Mouse (Mus musculus): Measurements from ENCODE around the gene Ppp1cc.
"Not testable (repeated sequence)": the region's sequence is repeated elsewhere in the genome, so short reads cannot be mapped to it uniquely, and the experiment has no call there.

Gene Ppp1cc

DNA sequence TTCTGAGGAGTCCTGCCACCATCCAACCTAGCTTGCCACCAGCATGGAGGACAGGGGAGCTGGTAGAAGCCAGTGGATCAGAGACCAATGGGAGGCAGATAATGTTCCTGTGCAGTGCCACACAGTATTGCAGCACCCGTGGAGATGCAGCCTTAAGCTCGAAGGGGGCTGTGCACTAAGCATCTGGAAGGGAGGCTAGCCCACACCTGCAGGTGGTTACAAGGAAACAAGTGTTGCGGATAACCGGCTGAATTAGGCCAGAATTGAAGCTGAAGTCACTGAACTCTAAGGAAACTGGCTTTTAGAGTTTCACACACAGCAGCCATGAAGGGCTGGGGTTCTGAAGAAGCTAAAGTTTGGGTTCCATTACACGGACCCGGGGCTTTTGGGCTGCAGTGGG, 50.8 kb downstream of the Ppp1cc start:
- in situ Hi-C loops (cut with MboI, MseI): loop anchor here in 1 of 2 experiments (10.0 kb wide), 1 partner anchor 564 kb away; no protein-coding TSS in a partner anchor

DNA sequence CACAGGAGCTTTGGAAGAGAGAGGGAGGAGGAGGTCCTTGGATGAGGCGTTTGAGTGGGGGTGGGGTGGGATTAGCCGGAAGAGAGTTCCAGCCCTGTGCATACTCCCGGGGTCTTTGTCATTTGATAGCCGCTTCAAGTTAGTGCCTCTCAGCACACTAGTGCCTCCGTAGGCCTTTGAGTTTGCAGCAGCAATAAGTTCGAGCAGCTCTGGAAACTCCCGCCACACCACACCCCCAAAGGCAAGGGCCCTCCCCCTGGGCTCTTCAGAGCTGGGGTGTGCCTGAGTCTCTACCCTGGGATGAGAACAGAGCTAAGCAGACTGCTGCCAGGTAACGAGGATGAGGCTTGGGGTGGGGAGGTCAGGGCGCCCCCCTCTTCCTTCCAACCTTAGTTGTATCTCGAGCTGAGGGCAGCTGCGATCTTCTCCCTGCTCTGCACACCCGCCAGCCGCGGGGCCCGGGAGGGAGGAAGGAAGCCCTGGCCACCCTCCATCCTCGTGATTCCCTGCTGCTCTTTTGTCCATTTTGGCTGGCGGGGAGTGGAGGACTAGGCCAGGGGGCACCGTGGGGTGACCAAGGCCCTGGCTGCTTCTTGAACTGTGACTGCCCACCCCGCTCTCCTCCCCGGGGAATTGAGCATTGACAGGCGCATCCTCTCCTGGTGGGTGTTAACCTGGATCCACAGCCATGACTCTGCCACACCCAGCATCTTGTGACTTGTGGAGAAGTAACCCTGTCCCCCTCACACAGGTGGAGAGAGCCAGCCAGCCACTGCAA, 51.7 kb downstream of the Ppp1cc start:
- in situ Hi-C loops (cut with MboI, MseI): loop anchor here in 1 of 2 experiments (10.0 kb wide), 1 partner anchor 565 kb away; no protein-coding TSS in a partner anchor

DNA sequence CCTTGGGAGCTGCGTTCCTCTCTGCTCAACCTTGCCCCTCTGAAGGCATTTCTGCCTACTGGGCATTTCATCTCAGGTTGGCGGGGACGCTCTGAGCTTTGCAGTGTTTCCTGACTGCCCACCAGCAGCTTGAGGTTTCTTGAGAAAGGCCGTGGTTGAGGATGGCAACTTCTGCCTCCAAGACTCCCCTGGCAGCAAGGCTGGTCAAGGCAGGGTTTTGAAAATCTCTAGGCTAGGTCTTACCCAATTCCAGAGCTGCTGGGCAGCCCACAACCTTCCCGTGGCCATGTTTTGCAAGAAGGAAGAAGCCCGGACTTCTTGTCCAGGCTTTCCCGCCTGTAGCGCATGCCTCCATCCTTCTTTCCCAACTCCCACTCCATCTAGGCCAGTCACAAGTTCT, 52.8 kb downstream of the Ppp1cc start:
- in situ Hi-C loops (cut with MboI, MseI): no loop called here

DNA sequence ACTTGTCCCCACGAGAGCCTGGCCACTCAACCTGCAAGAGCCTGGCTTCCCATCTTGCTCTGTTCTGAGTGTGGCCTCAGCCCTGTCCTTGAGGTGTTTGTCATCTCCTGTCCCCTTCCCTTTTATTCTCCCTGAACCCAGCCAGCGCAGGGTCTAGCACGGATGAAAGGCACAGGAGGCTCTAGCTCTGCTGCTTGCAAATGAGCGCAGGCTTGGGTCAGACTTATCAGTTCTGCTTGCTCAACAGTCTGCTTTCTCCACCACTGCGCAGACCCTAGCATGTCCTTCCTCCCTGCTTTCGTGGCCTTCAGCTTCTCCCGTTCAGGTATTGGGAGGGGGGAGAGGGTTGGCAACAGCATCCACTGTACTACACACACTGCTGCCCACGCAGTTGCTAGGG, 54.0 kb downstream of the Ppp1cc start:
- in situ Hi-C loops (cut with MboI, MseI): no loop called here

DNA sequence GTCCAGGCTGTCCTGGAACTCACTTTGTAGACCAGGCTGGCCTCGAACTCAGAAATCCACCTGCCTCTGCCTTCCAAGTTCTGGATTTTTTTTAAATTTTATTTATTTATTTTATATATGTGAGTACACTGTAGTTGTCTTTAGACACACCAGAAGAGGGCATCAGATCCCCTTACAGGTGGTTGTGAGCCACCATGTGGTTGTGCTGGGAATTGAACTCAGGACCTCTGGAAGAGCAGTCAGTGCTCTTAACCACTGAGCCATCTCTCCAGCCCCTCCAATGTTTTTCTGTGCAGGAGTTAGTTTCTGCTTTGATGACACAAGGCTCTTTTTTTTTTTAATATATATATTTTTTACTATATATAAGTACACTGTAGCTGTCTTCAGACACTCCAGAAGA, 54.7 kb downstream of the Ppp1cc start:
- in situ Hi-C loops (cut with MboI, MseI): not testable (repeated sequence)

DNA sequence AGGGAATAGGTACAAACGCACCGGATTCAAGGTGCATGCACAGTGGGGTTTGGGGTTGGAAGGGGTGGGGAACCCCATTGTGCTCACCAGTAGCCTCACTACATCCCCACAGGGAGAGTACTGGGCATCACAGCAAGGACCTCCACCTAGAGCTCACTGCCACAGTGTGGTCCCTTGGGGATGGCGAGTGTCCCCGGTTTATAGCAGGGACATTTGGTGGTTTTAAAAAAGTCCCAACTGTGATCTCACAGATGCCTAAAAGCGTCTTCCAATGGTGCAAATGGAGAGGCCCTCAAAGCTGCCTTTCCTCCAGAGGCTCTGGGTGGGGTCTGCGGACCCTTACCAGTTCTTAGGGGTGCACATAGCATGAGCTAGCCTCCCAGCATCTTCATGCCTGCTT, 55.8 kb downstream of the Ppp1cc start:
- in situ Hi-C loops (cut with MboI, MseI): no loop called here

DNA sequence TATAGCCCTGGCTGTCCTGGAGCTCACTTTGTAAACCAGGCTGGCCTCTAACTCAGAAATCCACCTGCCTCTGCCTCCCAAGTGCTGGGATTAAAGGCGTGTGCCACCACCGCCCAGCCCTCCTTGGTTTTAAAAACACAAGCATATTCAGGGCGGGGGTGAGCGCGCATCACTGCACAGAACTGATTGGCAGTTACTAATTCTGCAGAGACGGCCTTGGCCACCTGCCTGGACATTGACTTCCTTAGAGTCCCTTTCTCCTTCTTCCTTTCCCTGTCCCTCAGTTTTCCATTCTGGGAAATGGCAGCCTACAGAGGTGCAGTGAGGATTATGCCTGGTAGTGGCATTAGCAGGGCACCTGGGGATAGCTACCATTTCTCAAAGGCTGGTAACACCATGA, 59.6 kb downstream of the Ppp1cc start:
- in situ Hi-C loops (cut with MboI, MseI): no loop called here

DNA sequence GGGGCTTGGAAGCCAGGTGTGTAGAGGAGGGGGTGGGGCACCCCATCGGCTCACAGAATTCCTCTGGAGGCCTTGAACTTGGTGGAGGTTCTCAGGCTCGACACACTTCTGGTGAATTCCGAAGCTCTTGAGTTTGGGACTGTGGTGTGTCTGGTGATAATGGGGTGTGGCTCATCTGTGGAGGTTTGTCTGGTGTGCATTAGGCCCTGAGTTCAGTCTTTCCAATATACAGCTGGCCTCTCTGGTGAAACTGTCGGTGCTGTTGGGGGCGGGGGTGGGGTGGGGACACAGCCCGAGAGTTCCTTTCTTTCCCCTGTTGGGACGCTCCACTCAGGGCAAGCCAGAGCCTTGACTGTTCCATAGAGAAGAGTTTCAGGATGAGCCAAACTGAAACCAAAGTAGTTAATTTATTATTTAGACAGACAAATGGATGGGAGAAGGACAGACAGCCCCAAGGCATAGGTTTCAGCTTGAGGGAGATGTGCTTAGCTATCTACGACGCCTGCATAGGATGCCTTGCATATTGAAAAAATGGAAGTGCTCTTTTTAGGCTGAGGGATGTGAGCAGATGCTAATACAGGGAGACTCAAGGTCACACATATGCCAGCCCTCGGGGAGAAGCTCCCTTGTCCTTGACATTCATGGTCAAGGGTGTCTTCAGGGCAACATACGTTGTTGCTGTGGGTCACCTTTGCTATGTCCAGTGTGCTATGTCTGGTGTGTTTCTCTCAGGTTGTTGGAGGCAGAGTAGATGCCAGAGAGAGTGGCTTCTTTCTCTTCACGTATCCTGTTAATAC, 60.2 kb downstream of the Ppp1cc start:
- in situ Hi-C loops (cut with MboI, MseI): no loop called here

DNA sequence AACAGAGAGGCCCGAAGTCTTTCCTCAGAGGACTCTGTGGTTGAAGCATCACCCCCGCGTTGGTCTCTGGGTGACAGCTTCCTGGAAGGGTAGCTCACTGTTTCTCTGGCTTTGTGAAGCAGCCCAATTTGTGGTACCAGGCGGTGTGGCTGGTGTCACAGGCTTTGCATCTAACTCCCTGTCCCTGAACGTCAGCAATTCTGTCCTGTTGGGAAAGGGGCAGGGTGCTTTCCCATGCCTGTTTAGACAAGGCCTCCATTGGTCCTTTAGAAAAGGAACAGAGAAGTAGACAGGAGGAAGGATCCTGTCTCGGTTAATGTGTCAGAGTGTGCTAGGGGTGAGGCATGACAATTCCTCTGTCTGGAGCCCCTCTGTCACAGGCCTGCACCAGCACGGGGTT, 60.9 kb downstream of the Ppp1cc start:
- in situ Hi-C loops (cut with MboI, MseI): no loop called here

DNA sequence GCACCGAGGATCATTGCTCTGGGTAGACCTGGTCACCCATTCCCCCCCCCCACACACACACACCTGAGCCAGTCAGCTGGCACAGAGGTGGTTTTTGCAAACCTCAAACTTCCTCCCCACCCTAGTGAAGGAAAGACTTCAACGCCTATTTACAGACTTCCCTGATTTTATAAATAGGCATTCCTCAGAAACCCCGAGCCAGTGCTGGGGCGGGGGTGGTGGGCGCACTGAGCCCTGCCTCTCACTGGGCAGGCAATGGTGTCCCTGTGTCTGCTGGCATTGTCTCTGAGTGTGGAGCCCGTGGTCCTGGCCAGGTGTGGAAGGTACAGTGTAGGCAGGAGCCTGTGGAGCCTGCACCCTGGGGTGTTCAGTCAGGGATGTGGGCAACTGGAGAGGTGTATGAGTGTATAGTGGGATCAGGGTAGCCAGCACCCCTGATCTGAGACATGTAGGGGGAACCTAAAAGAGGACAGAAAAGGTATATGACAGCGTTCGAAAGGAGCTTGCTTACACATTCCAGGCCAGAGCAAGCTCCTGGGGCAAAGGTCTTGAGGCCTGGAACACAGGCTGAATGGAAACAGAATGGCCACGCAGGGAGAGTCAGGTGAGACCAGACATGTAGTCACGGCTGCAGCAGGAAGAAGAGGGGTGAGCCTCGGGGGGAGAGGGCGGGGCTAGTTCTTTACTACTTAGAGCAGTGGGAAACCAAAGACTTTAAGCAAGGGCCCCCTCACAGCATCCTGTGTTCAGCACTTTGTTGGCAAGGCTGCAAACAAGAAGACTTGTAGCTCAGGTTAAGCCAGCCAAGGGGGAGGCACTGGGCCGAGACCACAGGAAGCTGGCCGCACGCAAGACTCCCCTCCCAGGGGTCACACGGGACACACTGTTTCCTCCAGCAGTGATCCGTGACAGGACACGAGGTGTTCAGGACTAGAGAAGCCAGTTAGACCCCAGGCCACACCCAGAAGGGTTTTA, 61.9 kb downstream of the Ppp1cc start:
- in situ Hi-C loops (cut with MboI, MseI): no loop called here

DNA sequence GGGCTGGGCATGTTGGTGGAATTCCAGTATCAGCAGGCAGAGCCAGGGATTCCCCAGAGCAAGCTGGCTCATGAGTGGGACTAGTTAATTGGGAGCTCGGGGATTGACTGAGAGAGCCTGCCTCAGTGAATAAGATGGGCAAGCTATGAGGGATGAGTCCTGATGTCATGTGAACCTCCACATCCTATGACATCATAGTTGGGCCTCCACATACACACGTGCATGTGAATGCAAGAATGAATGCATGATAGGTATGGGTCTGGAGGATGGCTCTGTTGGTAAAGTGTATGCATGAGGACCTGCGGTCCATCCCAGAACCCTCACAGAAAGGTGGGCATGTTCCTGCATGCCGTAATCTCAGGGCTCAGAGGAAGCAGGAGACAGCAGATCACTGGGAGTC, 63.0 kb downstream of the Ppp1cc start:
- in situ Hi-C loops (cut with MboI, MseI): no loop called here

DNA sequence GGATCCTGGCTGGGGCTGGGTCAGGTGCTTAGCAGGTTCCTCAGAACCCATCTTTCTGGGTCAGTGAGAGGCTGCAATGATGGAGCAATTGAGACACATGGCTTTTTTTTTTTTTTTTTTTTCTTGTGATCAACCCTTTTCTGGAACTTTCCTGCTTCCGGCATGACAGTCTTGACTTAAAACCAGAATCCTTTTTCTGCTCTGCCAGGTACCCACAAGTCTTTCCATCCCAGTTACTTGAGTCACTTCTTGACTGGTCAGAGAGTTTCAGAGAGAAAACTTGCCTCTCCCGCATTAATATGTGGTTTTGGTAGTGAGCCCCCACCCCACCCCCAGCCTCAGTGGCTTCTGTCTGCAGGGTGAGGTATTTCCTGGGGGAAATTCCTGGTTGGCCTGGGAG, 66.2 kb downstream of the Ppp1cc start:
- in situ Hi-C loops (cut with MboI, MseI): no loop called here
